Mouse (Mus musculus) lung, postnatal 0 days (tissue): ENCODE data around the gene Mettl7a2.

Experiments
- CTCF ChIP-seq: IDR thresholded peaks from 2 replicates; pipeline ENCODE4 v1.5.1; 2016; ENCODE audit warnings: antibody characterized with exemption, mild to moderate bottlenecking
- EP300 ChIP-seq: IDR thresholded peaks from 2 replicates; pipeline ENCODE4 v1.6.1; 2016; ENCODE audit warnings: antibody characterized with exemption, mild to moderate bottlenecking, control low read depth

DNA sequence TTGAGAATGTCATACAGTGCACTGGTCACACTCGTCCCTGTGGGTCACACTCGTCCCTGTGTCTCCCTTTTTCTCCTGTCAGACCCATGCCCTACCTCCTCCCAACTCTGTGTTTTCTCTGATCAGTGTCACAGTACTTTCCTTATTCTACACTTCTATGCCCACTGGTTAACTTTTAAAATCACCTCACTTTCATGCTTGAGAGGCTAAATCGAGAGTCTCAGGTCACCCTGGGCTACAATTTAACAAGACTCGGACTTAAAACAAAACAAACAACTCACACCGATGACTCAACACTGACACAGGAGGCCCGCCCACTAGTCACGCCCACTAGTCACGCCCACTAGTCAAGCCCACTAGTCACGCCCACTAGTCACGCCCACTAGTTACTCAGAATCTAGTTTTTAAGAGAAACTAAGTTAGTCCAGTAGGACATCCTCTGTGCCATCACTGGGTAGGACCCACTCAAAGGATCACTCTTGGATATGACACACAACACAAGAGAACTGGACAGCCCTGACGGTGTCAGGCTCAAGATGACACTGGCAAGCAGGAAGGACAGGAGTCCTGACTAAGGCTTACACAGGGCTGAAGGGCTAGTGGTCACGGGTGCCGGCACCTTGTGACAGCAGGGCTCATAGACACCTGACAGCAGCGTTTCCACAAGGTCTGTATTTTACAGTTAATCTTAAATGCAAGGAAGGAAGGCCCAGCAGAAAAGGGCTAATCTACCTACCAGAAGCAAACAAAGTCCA lies 58.1 kb downstream of the Mettl7a2 start:
- no peak for TF ChIP-seq EP300
- TF ChIP-seq CTCF, result no peak
